Mouse (Mus musculus): ENCODE results near the gene Abhd14b. TPM values are rescaled to one million over a fixed set of nuclear protein-coding genes. Genes with fewer than 3 reads are reported as not detected.
A peak's percentile ranks its signal among the peaks of the same experiment; 100 is the strongest.

The Abhd14b gene
- polyA plus RNA-seq, 1 experiment from 2014 or later, result 75.2 TPM

- peak overlapping the region; percentile 82 for H3K9ac ChIP-seq (ENCODE audit: low read depth, low read length)
- peaks cover 54% of the 10 kb centered on the region for H3K4me1 ChIP-seq (replicated peaks; ENCODE audit: insufficient read depth, low read length)
- DNase-seq (ENCODE audit: low spot score), result peak; percentile 61
- 11% methylated on average over 17 of the region's 17 CpGs for WGBS
- no peak for ATAC-seq (replicated peaks; ENCODE audit: low FRiP score, low read depth)
- H3K4me3 ChIP-seq (replicated peaks; ENCODE audit: low read depth, low read length), result peak overlapping the region; percentile 69
- peak overlapping the region; percentile 91 for H3K27ac ChIP-seq
- H3K27me3 ChIP-seq (ENCODE audit: insufficient read depth, low read length), result no peaks in the 10 kb centered on the region
- peak overlapping the region; percentile 90 for H3K4me2 ChIP-seq (ENCODE audit: low read length)
- no peaks in the 10 kb centered on the region for H3K36me3 ChIP-seq (ENCODE audit: insufficient read depth, low read length)
- H3K9me3 ChIP-seq (replicated peaks; ENCODE audit: low read length), result no peaks in the 10 kb centered on the region
- TF ChIP-seq CTCF (IDR thresholded peaks at IDR 0.05; ENCODE audit: low read depth), result no peak
These were observed 7.8 kb downstream of the Abhd14b start for GRCm38 (mm10) chr9:106454888-106455681.

DNA sequence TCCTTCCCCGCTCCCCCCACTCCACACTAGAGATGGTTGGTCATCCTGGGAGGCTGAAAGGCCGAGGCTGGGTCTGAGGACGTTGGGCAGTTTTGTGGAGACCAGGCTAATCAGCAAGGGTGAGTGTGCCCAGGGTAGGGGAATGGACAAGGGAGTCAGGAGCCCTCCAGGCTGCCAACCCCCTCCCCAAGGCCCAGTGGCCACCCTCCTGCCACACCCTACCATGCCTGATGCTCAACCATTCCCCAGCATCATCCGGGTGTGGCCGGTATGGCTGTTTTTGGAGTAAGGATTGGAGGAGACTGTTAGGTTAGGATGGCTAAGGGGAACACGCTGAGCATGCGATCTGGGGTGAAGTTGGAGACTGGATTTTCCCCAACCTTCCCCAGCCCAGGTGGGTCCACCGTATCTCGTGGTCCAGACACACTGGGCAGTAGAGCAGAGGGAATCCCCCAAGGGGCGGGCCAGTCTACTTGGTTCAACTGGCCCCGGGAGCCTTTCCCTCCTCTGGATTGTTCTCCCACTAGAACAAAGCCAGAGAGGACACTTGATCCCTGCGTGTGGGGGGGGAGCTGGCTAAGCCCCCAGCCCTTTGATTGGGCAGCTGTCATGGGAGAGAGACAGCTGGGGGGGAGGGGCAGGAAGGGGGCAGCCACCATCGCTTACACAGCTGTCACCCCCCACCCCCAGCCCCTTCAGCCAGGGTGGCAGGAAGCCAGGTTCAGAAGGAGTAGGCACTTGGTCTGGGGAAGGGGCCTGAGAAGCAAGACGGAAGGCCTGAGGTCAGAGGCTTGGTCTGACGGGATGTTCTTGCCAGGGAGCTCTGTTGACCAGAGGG lies 9.3 kb downstream of the Abhd14b start:
- Histone ChIP-seq H3K27me3 (ENCODE audit: insufficient read depth, low read length) (no peaks in the 10 kb centered on the region), H3K4me3 (replicated peaks; ENCODE audit: low read depth, low read length) (no peak overlapping the region), H3K4me1 (replicated peaks; ENCODE audit: insufficient read depth, low read length) (peaks cover 42% of the 10 kb centered on the region), H3K36me3 (ENCODE audit: insufficient read depth, low read length) (no peaks in the 10 kb centered on the region), H3K27ac (peak overlapping the region; percentile 25; the same call in 1 of the 2 replicates), H3K9me3 (replicated peaks; ENCODE audit: low read length) (no peaks in the 10 kb centered on the region), H3K9ac (ENCODE audit: low read depth, low read length) (0 out of 2 replicates have a peak overlapping the region, but pooled peaks have one; percentile 31), H3K4me2 (ENCODE audit: low read length) (peak overlapping the region; percentile 90)
- DNase-seq (ENCODE audit: low spot score) (peak; percentile 71), ATAC-seq (replicated peaks; ENCODE audit: low FRiP score, low read depth) (no peak)
- TF ChIP-seq CTCF (IDR thresholded peaks at IDR 0.05; ENCODE audit: low read depth), result no peak
- 35% methylated on average over 15 of the region's 15 CpGs for WGBS

DNA sequence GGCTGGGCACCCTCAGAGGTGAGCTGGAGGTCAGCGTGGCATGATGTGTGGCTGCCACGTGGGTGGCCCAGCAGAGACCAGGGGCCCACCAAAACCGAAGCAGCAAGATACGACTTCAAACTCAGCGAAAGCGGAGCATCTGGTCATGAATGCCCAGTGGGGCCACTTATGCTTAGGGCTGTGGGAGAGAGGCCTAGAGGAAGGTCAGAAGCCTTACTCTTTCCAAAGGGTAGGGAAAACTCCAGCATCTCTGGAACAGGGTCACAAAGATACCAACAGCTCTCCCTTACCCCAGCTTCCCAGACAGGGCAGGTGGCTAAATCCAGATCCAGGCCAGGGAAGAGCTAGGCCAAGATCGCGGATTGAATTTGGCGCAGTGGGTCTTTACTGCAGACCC lies 9.9 kb downstream of the Abhd14b start:
- H3K9ac ChIP-seq (ENCODE audit: low read depth, low read length), result 0 out of 2 replicates have a peak overlapping the region, but pooled peaks have one; percentile 31
- no peaks in the 10 kb centered on the region for H3K9me3 ChIP-seq (replicated peaks; ENCODE audit: low read length)

DNA sequence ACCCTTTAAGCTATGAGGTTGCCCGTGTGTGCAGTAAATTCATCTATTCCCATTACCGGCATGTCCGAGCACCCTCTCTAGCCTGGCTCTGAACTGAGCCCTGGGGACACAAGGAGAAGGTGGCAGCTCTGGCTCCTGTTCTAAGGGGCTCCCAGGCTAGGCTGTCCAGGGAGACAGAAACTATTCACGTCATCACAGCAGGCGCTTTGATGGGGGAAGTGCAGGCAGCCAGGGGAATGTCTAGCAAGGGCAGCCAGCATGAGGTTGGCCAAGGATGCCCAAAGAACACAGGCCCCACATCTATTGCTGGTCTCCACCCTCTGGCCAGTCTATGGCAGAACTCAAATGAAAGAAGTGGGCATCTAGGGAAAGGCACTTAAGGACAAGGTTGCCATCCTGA lies 10.7 kb downstream of the Abhd14b start:
- H3K4me2 ChIP-seq (ENCODE audit: low read length), result no peak overlapping the region
- WGBS, result 75% methylated on average over 5 of the region's 5 CpGs
- peaks cover 32% of the 10 kb centered on the region for H3K4me1 ChIP-seq (replicated peaks; ENCODE audit: insufficient read depth, low read length)
- no peaks in the 10 kb centered on the region for H3K27me3 ChIP-seq (ENCODE audit: insufficient read depth, low read length)
- ATAC-seq (replicated peaks; ENCODE audit: low FRiP score, low read depth) (no peak), DNase-seq (ENCODE audit: low spot score) (no peak)
- TF ChIP-seq CTCF (IDR thresholded peaks at IDR 0.05; ENCODE audit: low read depth), result no peak
- H3K9ac ChIP-seq (ENCODE audit: low read depth, low read length), result no peak overlapping the region
- H3K9me3 ChIP-seq (replicated peaks; ENCODE audit: low read length), result no peaks in the 10 kb centered on the region
- H3K36me3 ChIP-seq (ENCODE audit: insufficient read depth, low read length), result peaks cover 5% of the 10 kb centered on the region
- H3K27ac ChIP-seq, result no peak overlapping the region
- H3K4me3 ChIP-seq (replicated peaks; ENCODE audit: low read depth, low read length), result no peak overlapping the region

More for the DNA sequence above, 9.9 kb downstream of the Abhd14b start:
- no peak for DNase-seq (ENCODE audit: low spot score)
- Histone ChIP-seq H3K27me3 (ENCODE audit: insufficient read depth, low read length) (no peaks in the 10 kb centered on the region), H3K27ac (peak overlapping the region; percentile 21; the same call in 1 of the 2 replicates), H3K4me3 (replicated peaks; ENCODE audit: low read depth, low read length) (no peak overlapping the region), H3K36me3 (ENCODE audit: insufficient read depth, low read length) (0 out of 2 replicates have a peak, but pooled peaks cover 4% of the 10 kb centered on the region), H3K4me2 (ENCODE audit: low read length) (peak overlapping the region; percentile 90; the same call in 1 of the 2 replicates), H3K4me1 (replicated peaks; ENCODE audit: insufficient read depth, low read length) (peaks cover 38% of the 10 kb centered on the region)
- WGBS, result 48% methylated on average over 9 of the region's 9 CpGs
- no peak for TF ChIP-seq CTCF (IDR thresholded peaks at IDR 0.05; ENCODE audit: low read depth)
- no peak for ATAC-seq (replicated peaks; ENCODE audit: low FRiP score, low read depth)

DNA sequence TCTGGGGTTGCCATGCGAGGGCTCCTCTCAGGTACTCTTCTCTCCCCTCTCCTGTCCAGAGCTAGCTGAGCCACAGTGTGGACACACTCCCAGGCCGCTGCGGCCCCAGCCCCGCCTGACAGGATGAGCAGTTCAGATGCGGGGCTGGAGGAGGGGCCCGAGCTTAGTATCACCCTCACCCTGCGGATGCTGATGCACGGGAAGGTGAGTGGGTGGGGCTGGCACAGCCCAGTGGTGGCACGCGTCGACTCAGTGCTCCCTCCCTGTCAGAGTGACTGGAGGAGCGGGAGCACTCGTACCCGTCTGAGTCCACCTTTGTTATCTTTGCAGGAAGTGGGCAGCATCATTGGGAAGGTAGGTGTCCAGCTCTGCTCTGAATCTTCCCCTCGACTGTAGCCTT lies 12.7 kb downstream of the Abhd14b start:
- H3K27ac ChIP-seq, result no peak overlapping the region
- H3K36me3 ChIP-seq (ENCODE audit: insufficient read depth, low read length), result peaks cover 13% of the 10 kb centered on the region
- no peak overlapping the region for H3K4me3 ChIP-seq (replicated peaks; ENCODE audit: low read depth, low read length)
- H3K4me1 ChIP-seq (replicated peaks; ENCODE audit: insufficient read depth, low read length), result peaks cover 20% of the 10 kb centered on the region
- DNase-seq (ENCODE audit: low spot score) (no peak), ATAC-seq (replicated peaks; ENCODE audit: low FRiP score, low read depth) (no peak)
- no peak overlapping the region for H3K4me2 ChIP-seq (ENCODE audit: low read length)
- no peak for TF ChIP-seq CTCF (IDR thresholded peaks at IDR 0.05; ENCODE audit: low read depth)
- H3K9me3 ChIP-seq (replicated peaks; ENCODE audit: low read length), result no peaks in the 10 kb centered on the region
- WGBS, result 40% methylated on average over 15 of the region's 15 CpGs
- H3K9ac ChIP-seq (ENCODE audit: low read depth, low read length), result no peak overlapping the region
- no peaks in the 10 kb centered on the region for H3K27me3 ChIP-seq (ENCODE audit: insufficient read depth, low read length)

GRCm38 (mm10) chr9:106460401-106461025 lies 13.3 kb downstream of the Abhd14b start:
- Histone ChIP-seq H3K4me2 (ENCODE audit: low read length) (no peak overlapping the region), H3K4me3 (replicated peaks; ENCODE audit: low read depth, low read length) (no peak overlapping the region), H3K4me1 (replicated peaks; ENCODE audit: insufficient read depth, low read length) (peaks cover 24% of the 10 kb centered on the region), H3K27me3 (ENCODE audit: insufficient read depth, low read length) (no peaks in the 10 kb centered on the region), H3K9me3 (replicated peaks; ENCODE audit: low read length) (no peaks in the 10 kb centered on the region), H3K9ac (ENCODE audit: low read depth, low read length) (no peak overlapping the region), H3K36me3 (ENCODE audit: insufficient read depth, low read length) (peaks cover 13% of the 10 kb centered on the region), H3K27ac (no peak overlapping the region; the same call in 1 of the 2 replicates)
- ATAC-seq (replicated peaks; ENCODE audit: low FRiP score, low read depth), result no peak; the same call in 1 of the 2 replicates
- TF ChIP-seq CTCF (IDR thresholded peaks at IDR 0.05; ENCODE audit: low read depth), result no peak
- DNase-seq (ENCODE audit: low spot score), result peak; percentile 66
- 44% methylated on average over 18 of the region's 18 CpGs for WGBS

Data from kidney, postnatal 0 days (tissue).